Mouse (Mus musculus): ENCODE data around the gene Hist1h2bf. TPM values are rescaled to one million over a fixed set of nuclear protein-coding genes. Genes with fewer than 3 reads are reported as not detected.
A peak's percentile ranks its signal among the peaks of the same experiment; 100 is the strongest.
"Not testable (repeated sequence)": the region's sequence is repeated elsewhere in the genome, so short reads cannot be mapped to it uniquely, and the experiment has no call there.

Gene Hist1h2bf
- polyA plus RNA-seq, 1 experiment from 2014 or later = 3.2 TPM

DNA sequence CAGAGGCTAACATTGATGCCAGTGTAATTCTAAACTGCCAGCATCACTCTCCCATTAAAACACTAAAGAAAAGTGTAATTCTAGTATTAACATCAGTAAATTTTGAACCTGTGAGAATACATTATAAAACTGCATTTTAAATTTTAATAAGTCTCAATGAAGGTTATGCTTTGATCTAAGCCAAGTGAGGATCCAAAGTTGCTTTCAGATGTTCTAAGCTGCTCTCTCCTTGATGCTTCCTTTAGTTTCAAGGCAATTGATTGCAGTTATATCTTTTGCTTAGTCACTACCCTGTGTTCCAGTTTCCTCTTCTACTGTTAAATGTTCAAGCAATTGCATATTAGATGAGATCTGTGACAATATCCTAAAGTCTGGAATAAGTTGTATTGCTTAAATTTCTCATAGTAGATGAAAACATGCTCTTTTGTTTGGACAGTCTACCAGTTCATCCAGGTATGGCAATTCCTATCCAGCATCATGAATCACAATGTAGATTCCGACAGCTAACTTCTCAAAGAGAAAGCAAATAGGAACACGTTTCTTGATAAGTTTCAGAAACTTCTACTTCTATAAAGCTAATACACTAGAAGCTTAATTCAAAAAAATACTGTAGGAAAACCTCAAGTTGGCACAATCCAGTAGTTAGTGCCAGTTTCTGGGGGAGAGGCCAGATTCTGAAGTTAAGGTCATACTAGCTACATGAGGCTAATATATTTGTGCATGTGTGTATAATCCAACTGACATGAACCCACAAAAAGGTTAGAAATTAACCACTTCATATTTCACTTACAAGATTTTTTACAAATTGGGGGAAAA lies 1.6 kb downstream of the Hist1h2bf start:
- Histone ChIP-seq H3K27me3 (ENCODE audit: control insufficient read depth, insufficient read depth, low read length) (no peaks in the 10 kb centered on the region), H3K4me3 (ENCODE audit: low read depth, low read length) (peak overlapping the region; percentile 42), H3K4me2 (replicated peaks; ENCODE audit: low read depth) (peak overlapping the region; percentile 59), H3K4me1 (replicated peaks; ENCODE audit: control insufficient read depth, insufficient read depth) (peaks cover 3% of the 10 kb centered on the region; the same call in 1 of the 2 replicates), H3K27ac (replicated peaks) (peak overlapping the region; percentile 93), H3K9me3 (ENCODE audit: control insufficient read depth, low read length) (no peaks in the 10 kb centered on the region), H3K36me3 (ENCODE audit: control insufficient read depth, insufficient read depth, low read length) (no peaks in the 10 kb centered on the region), H3K9ac (ENCODE audit: low read length) (peak overlapping the region; percentile 32; the same call in 1 of the 2 replicates)
- no peak for TF ChIP-seq CTCF (IDR thresholded peaks at IDR 0.05; ENCODE audit: low read depth)
- TF ChIP-seq EP300 (optimal IDR thresholded peaks at IDR 0.05) = no peak
- no peak for ATAC-seq (ENCODE audit: low FRiP score, low TSS enrichment)
- 20% methylated on average over 2 of the region's 2 CpGs for WGBS
- no peak for DNase-seq (ENCODE audit: low spot score)

DNA sequence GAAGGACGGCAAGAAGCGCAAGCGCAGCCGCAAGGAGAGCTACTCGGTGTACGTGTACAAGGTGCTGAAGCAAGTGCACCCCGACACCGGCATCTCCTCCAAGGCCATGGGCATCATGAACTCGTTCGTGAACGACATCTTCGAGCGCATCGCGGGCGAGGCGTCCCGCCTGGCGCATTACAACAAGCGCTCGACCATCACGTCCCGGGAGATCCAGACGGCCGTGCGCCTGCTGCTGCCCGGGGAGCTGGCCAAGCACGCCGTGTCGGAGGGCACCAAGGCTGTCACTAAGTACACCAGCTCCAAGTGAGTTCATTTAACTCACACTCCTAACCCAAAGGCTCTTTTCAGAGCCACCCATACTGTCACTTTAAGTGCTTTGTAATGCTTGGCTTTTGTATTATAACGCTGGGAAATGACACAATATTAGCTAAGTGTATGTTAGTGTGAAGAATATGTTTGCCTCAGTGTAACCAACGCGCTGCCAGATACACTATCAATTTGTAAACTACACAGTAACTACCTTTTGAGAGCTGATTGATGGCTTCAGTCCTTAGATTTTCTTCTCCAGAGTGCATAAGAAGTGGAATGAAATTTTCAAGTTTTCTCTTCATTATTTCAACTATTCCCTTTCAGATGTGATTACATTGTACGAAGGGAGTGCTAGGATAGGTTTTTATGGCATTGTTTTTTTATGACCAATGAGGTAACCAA lies 2.3 kb downstream of the Hist1h2bf start:
- not testable (repeated sequence) for ATAC-seq (ENCODE audit: low FRiP score, low TSS enrichment); H3K4me1 ChIP-seq (replicated peaks; ENCODE audit: control insufficient read depth, insufficient read depth); H3K36me3 ChIP-seq (ENCODE audit: control insufficient read depth, insufficient read depth, low read length); H3K27me3 ChIP-seq (ENCODE audit: control insufficient read depth, insufficient read depth, low read length); DNase-seq (ENCODE audit: low spot score); H3K9me3 ChIP-seq (ENCODE audit: control insufficient read depth, low read length)
- peak overlapping the region; percentile 93 for H3K27ac ChIP-seq (replicated peaks)
- under 1% methylated on average over 9 of the region's 34 CpGs for WGBS
- peak overlapping the region; percentile 42 for H3K4me3 ChIP-seq (ENCODE audit: low read depth, low read length)
- H3K9ac ChIP-seq (ENCODE audit: low read length) = peak overlapping the region; percentile 61
- H3K4me2 ChIP-seq (replicated peaks; ENCODE audit: low read depth) = peak overlapping the region; percentile 59

- peak within 1 kb of the TSS; percentile 59 for H3K4me2 ChIP-seq (replicated peaks; ENCODE audit: low read depth)
- H3K36me3 ChIP-seq (ENCODE audit: control insufficient read depth, insufficient read depth, low read length) = no peaks in the 10 kb centered on the region
- H3K9me3 ChIP-seq (ENCODE audit: control insufficient read depth, low read length) = no peaks in the 10 kb centered on the region
- H3K27ac ChIP-seq (replicated peaks) = peak within 1 kb of the TSS; percentile 93
- peak within 1 kb of the TSS; percentile 61 for H3K9ac ChIP-seq (ENCODE audit: low read length)
- DNase-seq (ENCODE audit: low spot score) = peak; percentile 62
- no peaks in the 10 kb centered on the region for H3K27me3 ChIP-seq (ENCODE audit: control insufficient read depth, insufficient read depth, low read length)
- 0% methylated on average over 18 of the region's 18 CpGs for WGBS
- ATAC-seq (ENCODE audit: low FRiP score, low TSS enrichment) = peak; percentile 88
- peak within 1 kb of the TSS; percentile 42 for H3K4me3 ChIP-seq (ENCODE audit: low read depth, low read length)
- H3K4me1 ChIP-seq (replicated peaks; ENCODE audit: control insufficient read depth, insufficient read depth) = no peaks in the 10 kb centered on the region
- TF ChIP-seq CTCF (IDR thresholded peaks at IDR 0.05; ENCODE audit: low read depth) (0 out of 2 replicates have a peak, but pooled peaks have one; percentile 0), EP300 (optimal IDR thresholded peaks at IDR 0.05) (no peak)
These were observed 2.9 kb downstream of the Hist1h2bf start, which contains the start of the genes Hist1h2ae and Hist1h2bg for GRCm38 (mm10) chr13:23571022-23571503. Hist1h2ae (minus strand) TSS chr13:23571220. Hist1h2bg (plus strand) TSS chr13:23571396.

DNA sequence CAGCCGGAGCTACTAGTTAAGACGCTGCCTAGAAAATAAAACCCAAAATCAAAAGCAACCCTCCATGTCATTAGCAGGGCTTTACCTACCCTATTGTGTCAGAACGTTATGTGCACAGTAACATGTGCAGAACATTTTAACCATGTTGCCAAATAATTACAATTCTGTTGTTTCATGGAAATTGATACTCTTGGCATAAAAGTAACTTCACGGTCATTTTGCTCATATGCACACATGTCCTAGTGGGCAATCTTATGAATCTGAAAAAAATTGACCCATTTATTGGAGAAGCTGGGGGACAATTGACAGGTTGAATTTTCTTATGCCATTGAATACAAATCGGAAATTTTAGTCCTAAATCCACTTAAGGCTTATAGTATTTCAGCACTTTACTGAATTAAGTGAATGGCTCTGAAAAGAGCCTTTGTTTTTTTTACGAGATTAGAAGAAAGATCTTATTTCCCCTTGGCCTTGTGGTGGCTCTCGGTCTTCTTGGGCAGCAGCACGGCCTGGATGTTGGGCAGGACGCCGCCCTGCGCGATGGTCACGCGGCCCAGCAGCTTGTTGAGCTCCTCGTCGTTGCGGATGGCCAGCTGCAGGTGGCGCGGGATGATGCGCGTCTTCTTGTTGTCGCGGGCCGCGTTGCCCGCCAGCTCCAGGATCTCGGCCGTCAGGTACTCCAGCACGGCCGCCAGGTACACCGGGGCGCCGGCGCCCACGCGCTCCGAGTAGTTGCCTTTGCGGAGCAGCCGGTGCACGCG lies 3.6 kb downstream of the Hist1h2bf start:
- Histone ChIP-seq H3K4me3 (ENCODE audit: low read depth, low read length) (peak overlapping the region; percentile 42), H3K4me2 (replicated peaks; ENCODE audit: low read depth) (peak overlapping the region; percentile 59), H3K9ac (ENCODE audit: low read length) (peak overlapping the region; percentile 52; the same call in 1 of the 2 replicates), H3K27ac (replicated peaks) (peak overlapping the region; percentile 93)
- H3K36me3 ChIP-seq (ENCODE audit: control insufficient read depth, insufficient read depth, low read length); H3K27me3 ChIP-seq (ENCODE audit: control insufficient read depth, insufficient read depth, low read length); DNase-seq (ENCODE audit: low spot score); H3K9me3 ChIP-seq (ENCODE audit: control insufficient read depth, low read length); H3K4me1 ChIP-seq (replicated peaks; ENCODE audit: control insufficient read depth, insufficient read depth): not testable (repeated sequence)
- TF ChIP-seq CTCF (IDR thresholded peaks at IDR 0.05; ENCODE audit: low read depth) = 0 out of 2 replicates have a peak, but pooled peaks have one; percentile 10
- ATAC-seq (ENCODE audit: low FRiP score, low TSS enrichment) = peak; percentile 10; the same call in 1 of the 2 replicates
- 4% methylated on average over 13 of the region's 41 CpGs for WGBS

- Histone ChIP-seq H3K4me2 (replicated peaks; ENCODE audit: low read depth) (no peak overlapping the region), H3K9ac (ENCODE audit: low read length) (no peak overlapping the region), H3K36me3 (ENCODE audit: control insufficient read depth, insufficient read depth, low read length) (no peaks in the 10 kb centered on the region), H3K9me3 (ENCODE audit: control insufficient read depth, low read length) (no peaks in the 10 kb centered on the region), H3K4me3 (ENCODE audit: low read depth, low read length) (no peak overlapping the region), H3K4me1 (replicated peaks; ENCODE audit: control insufficient read depth, insufficient read depth) (no peaks in the 10 kb centered on the region), H3K27me3 (ENCODE audit: control insufficient read depth, insufficient read depth, low read length) (no peaks in the 10 kb centered on the region), H3K27ac (replicated peaks) (no peak overlapping the region)
- TF ChIP-seq EP300 (optimal IDR thresholded peaks at IDR 0.05) (no peak), CTCF (IDR thresholded peaks at IDR 0.05; ENCODE audit: low read depth) (no peak)
- ATAC-seq (ENCODE audit: low FRiP score, low TSS enrichment) (no peak), DNase-seq (ENCODE audit: low spot score) (no peak)
- WGBS = 80% methylated on average over 2 of the region's 2 CpGs
These were observed 9.5 kb downstream of the Hist1h2bf start for GRCm38 (mm10) chr13:23564482-23564881.
